Mouse (Mus musculus): ENCODE results near the gene Clptm1.

GRCm38 (mm10) chr7:19686521-19686920, 21.7 kb upstream of the Clptm1 start:
- TF ChIP-seq CTCF (IDR thresholded peaks at IDR 0.05; ENCODE audit: borderline replicate concordance, control insufficient read depth, extremely low read depth, insufficient read depth, low read length, poor library complexity) (no peak), POLR2A (IDR thresholded peaks at IDR 0.05; ENCODE audit: control insufficient read depth, extremely low read depth, insufficient read depth, low read length, poor library complexity) (no peak)

All from thymus, adult 2 months (tissue).